ENCODE assay signal across 19 mouse cellular contexts in the genomic region with DNA sequence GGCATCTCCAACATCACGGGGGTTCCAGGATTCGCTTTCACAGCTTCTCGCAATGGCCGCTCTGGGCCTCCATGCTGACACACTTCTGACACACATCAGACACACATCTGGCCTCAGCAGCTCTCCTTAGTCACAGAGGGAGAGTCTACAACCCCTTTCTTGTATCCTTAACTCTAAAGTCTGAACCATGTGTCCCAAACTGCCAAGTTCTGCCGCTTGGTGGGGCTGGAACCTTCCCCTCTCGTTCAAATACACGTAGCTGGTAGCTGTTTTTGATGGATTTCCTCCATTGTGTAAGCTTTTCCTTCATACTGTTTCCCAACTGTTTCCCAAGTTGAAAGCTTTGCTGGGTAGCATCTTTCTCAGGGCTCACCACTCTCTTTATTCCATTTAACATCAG. TPM values are rescaled to one million over a fixed set of nuclear protein-coding genes. Genes with fewer than 3 reads are reported as not detected.
DNase-seq lines count a peak whose midpoint lies in the region; ATAC-seq and TF ChIP-seq lines count a peak whose summit lies in the region.
"Had no signal": no experiment of that assay in that cellular context is flagged by ENCODE, and none has a peak within 500 bp of the region (broad histone marks: within the 10 kb centered on the region; RNA-seq: fewer than 3 reads in every experiment).

No protein-coding gene starts in this region.

- peak; percentile 33 for TF ChIP-seq CTCF in kidney, adult 2 months (conservative IDR thresholded peaks at IDR 0.05; ENCODE audit: insufficient read depth, insufficient read length, low read depth, low read length)
- TF ChIP-seq CTCF in cerebellum, adult 2 months (IDR thresholded peaks at IDR 0.05; ENCODE audit: borderline replicate concordance, insufficient read depth, low read depth, low read length): no peak; the same call in 1 of the 2 replicates

- no peak overlapping the region for H3K4me3 ChIP-seq in kidney, adult 2 months (ENCODE audit: insufficient read depth, low read depth, low read length)
- no peak overlapping the region for H3K4me3 ChIP-seq in liver, embryonic 15.5 days (replicated peaks)
- no peak overlapping the region for H3K4me3 ChIP-seq in cerebellum, adult 2 months (replicated peaks; ENCODE audit: insufficient read depth, low read depth, low read length)
- H3K4me3 ChIP-seq: embryonic facial prominence, embryonic 10.5 days; midbrain, embryonic 10.5 days had no signal

- H3K4me1 ChIP-seq in kidney, adult 2 months (ENCODE audit: control insufficient read depth, insufficient read depth, low read length): peaks cover 15% of the 10 kb centered on the region
- H3K4me1 ChIP-seq in liver, embryonic 15.5 days (replicated peaks): no peaks in the 10 kb centered on the region; the same call in 1 of the 2 replicates
- peaks cover 3% of the 10 kb centered on the region; the same call in 1 of the 2 replicates for H3K4me1 ChIP-seq in cerebellum, adult 2 months (ENCODE audit: control insufficient read depth, insufficient read depth, low read length)
- H3K4me1 ChIP-seq: embryonic facial prominence, embryonic 10.5 days had no signal

- no peak for TF ChIP-seq POLR2A in kidney, adult 2 months (IDR thresholded peaks at IDR 0.05; ENCODE audit: low read depth, low read length)
- no peak for TF ChIP-seq POLR2A in cerebellum, adult 2 months (IDR thresholded peaks at IDR 0.05; ENCODE audit: borderline replicate concordance, insufficient read depth, low read length)

- 72% methylated on average over 7 of the region's 7 CpGs for WGBS in kidney, adult 2 months
- WGBS in liver, embryonic 15.5 days (ENCODE audit: insufficient replicate concordance): 66% methylated on average over 7 of the region's 7 CpGs
- 76% methylated on average over 7 of the region's 7 CpGs for WGBS in cerebellum, adult 2 months

- H3K9me3 ChIP-seq in liver, embryonic 15.5 days (replicated peaks): no peaks in the 10 kb centered on the region
- H3K9me3 ChIP-seq: embryonic facial prominence, embryonic 10.5 days; midbrain, embryonic 10.5 days had no signal

- no peaks in the 10 kb centered on the region for H3K27me3 ChIP-seq in kidney, adult 2 months (replicated peaks; ENCODE audit: control insufficient read depth, insufficient read depth, low read length)
- no peaks in the 10 kb centered on the region for H3K27me3 ChIP-seq in liver, embryonic 15.5 days
- no peaks in the 10 kb centered on the region for H3K27me3 ChIP-seq in cerebellum, adult 2 months (ENCODE audit: control insufficient read depth, insufficient read depth, low read length)

- DNase-seq in kidney, adult 2 months: no peak
- no peak for DNase-seq in kidney, postnatal 36 days
- DNase-seq in 416B (ENCODE audit: low read depth) (peak; percentile 56), NIH3T3 (ENCODE audit: low read depth) (peak; percentile 78)
- no peak for DNase-seq in cerebellum, adult 2 months
- no peak for DNase-seq in spleen, postnatal 4 days (ENCODE audit: low spot score in 2 of 2)
- DNase-seq: adrenal gland, adult 8-10 months; cerebellum, postnatal 14 days; heart, adult 18-20 months; heart, postnatal 14 days; kidney, postnatal 4 days; right cerebral cortex, postnatal 25 days had no signal

- ATAC-seq in liver, embryonic 15.5 days (ENCODE audit: insufficient read depth): no peak
- ATAC-seq in erythroblast, adult 5-6 weeks (replicated peaks; ENCODE audit: low FRiP score, poor library complexity, severe bottlenecking): no peak
- ATAC-seq: inflammation-experienced regulatory T-cells, adult 6 months had no signal

- no peak overlapping the region; the same call in 1 of the 2 replicates for H3K27ac ChIP-seq in kidney, adult 2 months (ENCODE audit: insufficient read depth, low read depth, low read length)
- H3K27ac ChIP-seq in liver, embryonic 15.5 days (replicated peaks): peak overlapping the region; percentile 68
- H3K27ac ChIP-seq in cerebellum, adult 2 months (ENCODE audit: insufficient read depth, low read length): no peak overlapping the region
- H3K27ac ChIP-seq: embryonic facial prominence, embryonic 10.5 days; liver, embryonic 14.5 days; midbrain, embryonic 10.5 days had no signal

- H3K36me3 ChIP-seq in kidney, adult 2 months (ENCODE audit: control insufficient read depth, insufficient read depth, low read length): 0 out of 2 replicates have a peak, but pooled peaks cover 2% of the 10 kb centered on the region
- 0 out of 2 replicates have a peak, but pooled peaks cover 7% of the 10 kb centered on the region for H3K36me3 ChIP-seq in liver, embryonic 15.5 days (replicated peaks)

- no peak overlapping the region for H3K9ac ChIP-seq in liver, embryonic 15.5 days
- H3K9ac ChIP-seq: liver, embryonic 14.5 days had no signal

- H3K4me2 ChIP-seq in liver, embryonic 15.5 days: no peak overlapping the region

RNA-seq across cellular contexts. Expression of gene Morn4, which starts 14.9 kb away (rescaled TPM):
- polyA plus RNA-seq in kidney, adult 2 months (2012; rRNA removed): 25.9 and 26.3 TPM in 2 replicates
- polyA plus RNA-seq in liver, embryonic 15.5 days (2015; fragmentation: Nextera tagmentation; extraction: Ambion mirVana): 1.4 TPM in 2 replicates
- polyA plus RNA-seq in cerebellum, adult 2 months (2012; rRNA removed): 43.4 and 44.6 TPM in 2 replicates
- not detected in 2 replicates for total RNA-seq in erythroblast, adult 5-6 weeks (2015; ENCODE audit: low replicate concordance)
- not detected in 2 replicates for total RNA-seq in erythroblast, adult 5-6 weeks (2017; ENCODE audit: low replicate concordance)

RNA-seq across cellular contexts. Expression of gene Pi4k2a, which starts 19.0 kb away (rescaled TPM):
- 41.7 and 45.4 TPM in 2 replicates for polyA plus RNA-seq in kidney, adult 2 months (2012; rRNA removed)
- 10.5 and 11.1 TPM in 2 replicates for polyA plus RNA-seq in liver, embryonic 15.5 days (2015; fragmentation: Nextera tagmentation; extraction: Ambion mirVana)
- 78.6 and 81.0 TPM in 2 replicates for polyA plus RNA-seq in cerebellum, adult 2 months (2012; rRNA removed)
- 4.0 TPM in 2 replicates for total RNA-seq in erythroblast, adult 5-6 weeks (2015; ENCODE audit: low replicate concordance)
- 3.4 and 6.6 TPM in 2 replicates for total RNA-seq in erythroblast, adult 5-6 weeks (2017; ENCODE audit: low replicate concordance)

RNA-seq across cellular contexts. Expression of gene 4933411K16Rik, which starts 19.2 kb away (rescaled TPM):
- 3.6 and 5.1 TPM in 2 replicates for polyA plus RNA-seq in kidney, adult 2 months (2012; rRNA removed)
- polyA plus RNA-seq in liver, embryonic 15.5 days (2015; fragmentation: Nextera tagmentation; extraction: Ambion mirVana): 0.22 and 0.26 TPM in 2 replicates
- 0.32 and 0.41 TPM in 2 replicates for polyA plus RNA-seq in cerebellum, adult 2 months (2012; rRNA removed)
- total RNA-seq in erythroblast, adult 5-6 weeks (2015; ENCODE audit: low replicate concordance): not detected in 2 replicates
- total RNA-seq in erythroblast, adult 5-6 weeks (2017; ENCODE audit: low replicate concordance): 0.42 TPM in 1 of 2 replicates, not detected in the other
- total RNA-seq: heart, adult 18-20 months had no signal
- polyA plus RNA-seq: inflammation-experienced regulatory T-cells, adult 6 months; thymus, postnatal 0 days had no signal

RNA-seq across cellular contexts. Expression of gene Hoga1, which starts 25.8 kb away (rescaled TPM):
- 167 and 177 TPM in 2 replicates for polyA plus RNA-seq in kidney, adult 2 months (2012; rRNA removed)
- polyA plus RNA-seq in liver, embryonic 15.5 days (2015; fragmentation: Nextera tagmentation; extraction: Ambion mirVana): 50.6 and 59.0 TPM in 2 replicates
- 2.2 and 2.4 TPM in 2 replicates for polyA plus RNA-seq in cerebellum, adult 2 months (2012; rRNA removed)
- 0.63 TPM in 1 of 2 replicates, not detected in the other for total RNA-seq in erythroblast, adult 5-6 weeks (2015; ENCODE audit: low replicate concordance)
- total RNA-seq in erythroblast, adult 5-6 weeks (2017; ENCODE audit: low replicate concordance): not detected in 2 replicates
- polyA plus RNA-seq: inflammation-experienced regulatory T-cells, adult 6 months had no signal

RNA-seq across cellular contexts. Expression of gene Ankrd2, which starts 35.4 kb away (rescaled TPM):
- 0.14 and 2.2 TPM in 2 replicates for polyA plus RNA-seq in kidney, adult 2 months (2012; rRNA removed)
- polyA plus RNA-seq in liver, embryonic 15.5 days (2015; fragmentation: Nextera tagmentation; extraction: Ambion mirVana): 0.17 and 0.21 TPM in 2 replicates
- polyA plus RNA-seq in cerebellum, adult 2 months (2012; rRNA removed): 0.32 and 0.54 TPM in 2 replicates
- total RNA-seq in erythroblast, adult 5-6 weeks (2015; ENCODE audit: low replicate concordance): not detected in 2 replicates
- not detected in 2 replicates for total RNA-seq in erythroblast, adult 5-6 weeks (2017; ENCODE audit: low replicate concordance)
- total RNA-seq: heart, postnatal 14 days had no signal
- polyA plus RNA-seq: inflammation-experienced regulatory T-cells, adult 6 months had no signal

Comparison
In these comparisons a context has a peak if more than half of its experiments do, and no peak if none do; other contexts are left out.
1. DNase-seq: peak in 416B (single experiment) and NIH3T3 (single experiment); none in kidney, adult 2 months (single experiment), kidney, postnatal 36 days (0 of 2), cerebellum, adult 2 months (0 of 2) and spleen, postnatal 4 days (0 of 2).
2. RNA of gene Morn4, which starts 14.9 kb away (polyA plus RNA-seq): 43.4 to 44.6 TPM in cerebellum, adult 2 months and 25.9 to 26.3 TPM in kidney, adult 2 months; 1.4 TPM in liver, embryonic 15.5 days; every median in the first group is over 10 times any median in the second.